Mouse (Mus musculus) forebrain, postnatal 0 days (tissue): ENCODE data around the gene Gm21961. TPM values are rescaled to one million over a fixed set of nuclear protein-coding genes. Genes with fewer than 3 reads are reported as not detected.
"Not testable (repeated sequence)": the region's sequence is repeated elsewhere in the genome, so short reads cannot be mapped to it uniquely, and the experiment has no call there.

ENCODE experiments used
- ATAC-seq: fragments of 200-750 bp; cut with Nextera tagmentation; 2 replicates; pipeline ENCODE4 v1.8.0; 2017; ENCODE audit warnings: mild to moderate bottlenecking, moderate library complexity
- DNase-seq: peaks from one replicate; pipeline ENCODE4 v3.0.0-alpha.2; 2015
- H3K27ac ChIP-seq: fragments of 300-500 bp; sonication (generic); 2 replicates; pipeline ENCODE4 v1.5.1; 2014; ENCODE audit warnings: low read depth, mild to moderate bottlenecking, antibody characterized with exemption, low read length, moderate library complexity, mixed read lengths
- H3K27me3 ChIP-seq: fragments of 300-500 bp; sonication (generic); 2 replicates; pipeline ENCODE4 v1.6.1; 2014; ENCODE audit warnings: mild to moderate bottlenecking, low read length, mixed read lengths; ENCODE audit not compliant: insufficient read depth
- H3K36me3 ChIP-seq: fragments of 300-500 bp; sonication (generic); 2 replicates; pipeline ENCODE4 v1.6.1; 2014; ENCODE audit warnings: mild to moderate bottlenecking, moderate library complexity; ENCODE audit not compliant: insufficient read depth
- H3K4me1 ChIP-seq: fragments of 300-500 bp; sonication (generic); 2 replicates; pipeline ENCODE4 v1.6.1; 2014; ENCODE audit warnings: antibody characterized with exemption; ENCODE audit not compliant: insufficient read depth
- H3K4me2 ChIP-seq: fragments of 300-500 bp; sonication (generic); 2 replicates; pipeline ENCODE4 v1.6.1; 2014; ENCODE audit warnings: low read depth, mild to moderate bottlenecking, moderate library complexity
- H3K4me3 ChIP-seq: fragments of 300-500 bp; sonication (generic); 2 replicates; pipeline ENCODE4 v1.5.1; 2014; ENCODE audit warnings: low read depth, low read length, mixed read lengths
- H3K9ac ChIP-seq: fragments of 300-500 bp; sonication (generic); 2 replicates; pipeline ENCODE4 v1.6.1; 2014; ENCODE audit warnings: mild to moderate bottlenecking
- H3K9me3 ChIP-seq: fragments of 300-500 bp; sonication (generic); 2 replicates; pipeline ENCODE4 v1.6.1; 2016; ENCODE audit warnings: low read length
- CTCF ChIP-seq: sonication (generic); IDR thresholded peaks from 2 replicates; pipeline ENCODE4 v1.5.1; 2016; ENCODE audit warnings: antibody characterized with exemption, control low read depth, low read depth
- WGBS: fragments of 180-500 bp; shearing (Covaris S2); extraction: QIAGEN DNeasy Blood & Tissue Kit; methylation state at CpG from one replicate; pipeline ENCODE4 v1.1.7; 2014; 5-methylcytosine and 5-hydroxymethylcytosine counted together
- polyA plus RNA-seq: library from polyadenylated mRNA; unstranded; fragments of >200 nt; fragmentation: Nextera tagmentation; extraction: Ambion mirVana; gene quantifications from 2 replicates; pipeline ENCODE4 v1.2.1, GENCODE M21; 2015
- total RNA-seq: library from RNA; depleted of rRNA; stranded (reverse); fragments of >200 nt; gene quantifications from 2 replicates; pipeline ENCODE4 v1.2.3, GENCODE M21; 2014; rRNA removed

The Gm21961 gene
- not detected in 2 replicates for total RNA-seq
- polyA plus RNA-seq = not detected in 2 replicates

- no peaks in the 10 kb centered on the region for H3K27me3 ChIP-seq
- no peaks in the 10 kb centered on the region for H3K36me3 ChIP-seq
- no peak within 1 kb of the TSS for H3K9ac ChIP-seq
- no peaks in the 10 kb centered on the region for H3K4me1 ChIP-seq
- 95% methylated on average over 5 of the region's 5 CpGs for WGBS
- no peak for DNase-seq
- TF ChIP-seq CTCF = no peak
- no peak for ATAC-seq
- H3K4me2 ChIP-seq = no peak within 1 kb of the TSS
- H3K4me3 ChIP-seq = no peak within 1 kb of the TSS
- no peak within 1 kb of the TSS for H3K27ac ChIP-seq
- H3K9me3 ChIP-seq = no peaks in the 10 kb centered on the region
These were observed at the start of gene Gm21961 for GRCm38 (mm10) chr15:65014804-65015203. Gm21961 (minus strand) TSS chr15:65014904.

DNA sequence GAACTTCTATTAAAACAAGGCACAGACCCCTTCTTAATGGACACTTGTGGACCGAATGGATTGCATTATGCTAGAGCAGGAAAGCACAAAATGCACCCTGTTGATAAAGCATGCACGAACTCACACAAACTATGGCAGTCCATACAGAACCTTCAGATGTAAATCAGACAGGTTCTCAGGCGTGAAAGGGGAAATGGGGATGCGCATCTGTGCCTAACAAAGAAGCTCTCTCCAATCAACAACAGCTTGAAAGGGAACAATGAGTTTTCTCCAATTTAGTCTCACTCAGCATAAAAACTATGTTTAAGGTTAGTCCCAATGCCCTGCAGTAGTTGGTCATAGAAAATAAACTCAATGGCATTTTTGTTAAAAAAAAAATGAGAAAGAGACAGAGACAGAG, 27.3 kb upstream of the Gm21961 start:
- ATAC-seq (no peak), DNase-seq (no peak)
- Histone ChIP-seq H3K4me1 (no peaks in the 10 kb centered on the region), H3K27me3 (no peaks in the 10 kb centered on the region), H3K9me3 (no peaks in the 10 kb centered on the region), H3K27ac (no peak overlapping the region), H3K4me3 (no peak overlapping the region), H3K9ac (no peak overlapping the region), H3K4me2 (no peak overlapping the region), H3K36me3 (no peaks in the 10 kb centered on the region)
- 39% methylated on average over 4 of the region's 4 CpGs for WGBS
- TF ChIP-seq CTCF = no peak

DNA sequence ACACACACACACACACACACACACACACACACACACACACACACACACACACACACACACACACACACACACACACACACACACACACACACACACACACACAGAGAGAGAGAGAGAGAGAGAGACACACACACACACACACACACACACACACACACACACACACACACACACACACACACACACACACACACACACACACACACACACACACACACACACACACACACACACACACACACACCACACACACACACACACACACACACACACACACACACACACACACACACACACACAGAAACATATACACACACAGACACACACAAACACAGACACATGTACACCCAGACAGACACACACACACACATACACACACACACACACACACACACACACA, 24.5 kb upstream of the Gm21961 start:
- H3K9ac ChIP-seq, DNase-seq, H3K36me3 ChIP-seq, H3K27me3 ChIP-seq, H3K4me1 ChIP-seq, ATAC-seq, H3K27ac ChIP-seq, H3K4me2 ChIP-seq, H3K4me3 ChIP-seq, H3K9me3 ChIP-seq: not testable (repeated sequence)

DNA sequence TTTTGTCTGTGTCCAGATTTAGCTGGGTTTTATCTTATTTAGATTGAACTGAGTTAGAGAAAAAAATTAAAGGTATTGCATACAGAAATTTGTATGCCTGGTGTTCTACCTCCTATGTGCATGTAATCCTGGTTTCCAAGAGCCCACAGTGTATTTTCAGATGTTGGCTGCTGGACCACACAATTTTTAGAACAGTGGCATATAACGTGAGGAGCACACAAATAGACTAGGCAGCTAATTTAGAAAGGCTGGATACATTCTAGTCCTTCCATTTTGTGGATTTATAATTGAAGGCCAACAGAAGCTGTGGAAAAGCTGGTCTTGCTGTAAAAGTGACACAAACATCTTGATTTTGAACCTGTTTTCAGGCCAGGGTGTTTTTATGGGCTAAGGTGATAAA, 3.3 kb upstream of the Gm21961 start:
- no peaks in the 10 kb centered on the region for H3K9me3 ChIP-seq

DNA sequence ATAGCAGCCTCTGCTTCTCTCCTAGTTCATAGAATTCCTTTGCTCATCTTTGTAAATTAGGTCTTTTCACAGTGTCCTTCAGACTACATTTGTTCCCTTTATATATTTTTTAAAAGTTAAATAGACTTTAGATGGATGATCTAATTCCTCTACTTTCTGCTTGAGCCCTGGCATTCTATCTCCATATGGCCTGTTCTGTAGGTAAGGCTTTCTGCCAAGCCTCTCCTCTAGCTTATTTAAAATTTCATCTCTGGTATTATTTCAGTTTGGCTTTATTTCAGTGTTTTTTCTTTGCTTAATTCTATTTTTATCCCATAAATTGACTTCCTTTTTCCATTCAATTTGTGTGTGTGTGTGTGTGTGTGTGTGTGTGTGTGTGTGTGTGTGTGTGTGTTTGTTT, 8.5 kb downstream of the Gm21961 start:
- Histone ChIP-seq H3K27ac (no peak overlapping the region), H3K9me3 (no peaks in the 10 kb centered on the region), H3K36me3 (no peaks in the 10 kb centered on the region), H3K4me1 (no peaks in the 10 kb centered on the region), H3K27me3 (no peaks in the 10 kb centered on the region), H3K9ac (no peak overlapping the region), H3K4me3 (no peak overlapping the region), H3K4me2 (no peak overlapping the region)
- ATAC-seq (no peak), DNase-seq (no peak)
- no peak for TF ChIP-seq CTCF

More for the DNA sequence above, 3.3 kb upstream of the Gm21961 start:
- Histone ChIP-seq H3K4me3 (no peak overlapping the region), H3K27me3 (no peaks in the 10 kb centered on the region), H3K4me1 (no peaks in the 10 kb centered on the region), H3K36me3 (no peaks in the 10 kb centered on the region), H3K9ac (no peak overlapping the region), H3K4me2 (no peak overlapping the region), H3K27ac (no peak overlapping the region)
- DNase-seq (no peak), ATAC-seq (no peak)
- no peak for TF ChIP-seq CTCF
- 69% methylated on average over 1 of the region's 1 CpGs for WGBS

DNA sequence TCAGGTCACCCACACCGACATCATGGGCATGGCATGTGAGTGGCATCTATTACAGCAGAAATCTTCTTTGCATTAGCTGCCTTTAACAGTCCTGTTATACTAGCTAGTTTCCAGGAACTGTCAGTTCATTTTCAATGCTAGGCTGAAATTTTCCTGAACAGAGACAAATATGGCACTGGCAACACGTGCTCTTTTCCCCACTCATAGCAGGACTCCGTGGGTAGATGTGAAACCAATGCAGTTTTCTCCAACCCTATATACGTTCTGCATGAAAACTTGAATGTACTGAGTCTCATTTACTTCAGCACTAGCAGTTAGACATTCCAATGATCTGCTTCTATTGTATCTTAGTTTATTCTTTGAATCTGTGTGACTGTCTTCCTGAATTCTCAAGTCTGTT, 20.2 kb downstream of the Gm21961 start:
- TF ChIP-seq CTCF = no peak
- Histone ChIP-seq H3K4me2 (no peak overlapping the region), H3K9me3 (no peaks in the 10 kb centered on the region), H3K27ac (no peak overlapping the region), H3K9ac (no peak overlapping the region), H3K27me3 (no peaks in the 10 kb centered on the region), H3K36me3 (no peaks in the 10 kb centered on the region), H3K4me3 (no peak overlapping the region), H3K4me1 (no peaks in the 10 kb centered on the region)
- 87% methylated on average over 4 of the region's 4 CpGs for WGBS
- DNase-seq = no peak
- no peak for ATAC-seq

DNA sequence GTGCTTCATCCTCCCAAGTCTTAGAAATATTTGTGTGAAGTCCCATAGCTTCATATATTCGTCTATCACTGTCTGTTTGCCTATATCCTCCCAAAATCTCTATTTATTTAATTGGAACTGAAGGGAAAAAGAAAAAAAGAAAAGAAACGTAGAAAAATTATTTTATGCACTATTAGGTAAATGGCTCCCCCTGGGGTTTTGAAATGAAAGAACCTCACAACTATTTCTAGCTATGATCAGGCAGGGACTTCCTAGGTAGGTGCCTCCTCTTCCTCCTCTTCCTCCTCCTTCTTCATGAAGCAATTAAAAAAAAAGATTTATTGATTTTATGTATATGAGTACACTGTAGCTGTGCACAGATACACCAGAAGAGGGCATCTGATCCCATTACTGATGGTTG, 34.7 kb downstream of the Gm21961 start:
- Histone ChIP-seq H3K4me2 (no peak overlapping the region), H3K9me3 (no peaks in the 10 kb centered on the region), H3K4me1 (no peaks in the 10 kb centered on the region), H3K27ac (no peak overlapping the region), H3K4me3 (no peak overlapping the region), H3K36me3 (no peaks in the 10 kb centered on the region), H3K27me3 (no peaks in the 10 kb centered on the region), H3K9ac (no peak overlapping the region)
- DNase-seq (no peak), ATAC-seq (no peak)
- 72% methylated on average over 2 of the region's 2 CpGs for whole genome bisulfite sequencing
- no peak for TF ChIP-seq CTCF
